Mouse (Mus musculus): Measurements from ENCODE around the gene Tns1.

GRCm38 (mm10) chr1:74105660-74106059 is 18.6 kb downstream of the Tns1 start:
- TF ChIP-seq CTCF (conservative IDR thresholded peaks at IDR 0.05 in 1 of 2, IDR thresholded peaks at IDR 0.05 in 1 of 2; ENCODE audit: low read depth in 2 of 2, low read length in 2 of 2) (no peak), USF1 (IDR thresholded peaks at IDR 0.05; ENCODE audit: low read depth, low read length) (no peak), EP300 (IDR thresholded peaks at IDR 0.05; ENCODE audit: low read length) (no peak), MXI1 (IDR thresholded peaks at IDR 0.05; ENCODE audit: low read depth, low read length) (no peak), NELFE (IDR thresholded peaks at IDR 0.05; ENCODE audit: low read depth, low read length) (no peak)

All from CH12.LX (cell line).